Mouse (Mus musculus) lung, adult 2 months (tissue): ENCODE data around the gene Rab13.

ENCODE experiments used
- CTCF ChIP-seq: fragments of 200-500 bp; IDR thresholded peaks from 2 replicates; pipeline ENCODE4 v1.5.1; 2011; ENCODE audit warnings: mild to moderate bottlenecking, low read length, control low read depth; ENCODE audit not compliant: insufficient read depth
- POLR2A ChIP-seq: fragments of 200-500 bp; IDR thresholded peaks from 2 replicates; pipeline ENCODE4 v1.6.1; 2011; ENCODE audit warnings: low read depth, mild to moderate bottlenecking, control low read depth, low read length, borderline replicate concordance; ENCODE audit errors: extremely low read depth

DNA sequence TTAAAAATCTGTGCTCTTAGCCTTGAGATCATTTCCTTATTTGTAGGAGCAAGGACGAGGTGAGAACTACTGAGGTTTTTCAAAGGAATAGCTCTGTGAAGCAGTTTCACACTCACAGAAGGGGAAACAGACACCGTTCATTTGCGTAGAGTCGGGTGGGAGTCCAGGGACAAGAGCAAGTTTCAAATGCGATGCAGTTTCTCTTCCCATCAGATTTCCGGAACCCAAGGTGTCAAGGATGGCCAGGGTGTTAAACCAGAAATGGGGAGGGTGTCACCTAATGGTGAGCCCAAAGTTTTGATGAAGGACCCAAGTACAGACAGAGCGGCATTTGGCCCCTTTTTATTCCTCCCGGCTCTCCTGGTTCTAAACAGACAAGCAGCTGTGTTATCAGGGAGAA lies 17.6 kb downstream of the Rab13 start:
- TF ChIP-seq CTCF: no peak
- no peak for TF ChIP-seq POLR2A
